Mouse (Mus musculus) erythroblast, adult 5-6 weeks (primary cell): ENCODE data around the gene Sytl2. TPM values are rescaled to one million over a fixed set of nuclear protein-coding genes. Genes with fewer than 3 reads are reported as not detected.

Source experiments
- ATAC-seq: replicated peaks from 2 replicates; pipeline ENCODE4 v1.8.0; 2016; ENCODE audit warnings: moderate number of reproducible peaks, mild to moderate bottlenecking, moderate TSS enrichment, inconsistent platforms; ENCODE audit not compliant: poor library complexity, low FRiP score, severe bottlenecking
- total RNA-seq, 2 experiments: library from RNA; stranded (forward) in 1 of 2; stranded (reverse) in 1 of 2; fragments of 150-400 nt in 1 of 2; fragments of 200-764, 138-1000 nt in 1 of 2; gene quantifications; 2 replicates each; pipeline versions ENCODE4 v1.2.3 to v1.2.4; 2015 to 2017; ENCODE audit warnings: low replicate concordance in 2 of 2

Gene Sytl2
- total RNA-seq, 2 experiments from 2014 or later = 0.38 to 2.1 TPM

GRCm38 (mm10) chr7:90456149-90456844 is 154.2 kb downstream of the Sytl2 start:
- ATAC-seq = no peak

- ATAC-seq = peak; percentile 96
These were observed 154.9 kb downstream of the Sytl2 start, which contains the start of gene Tmem126a for GRCm38 (mm10) chr7:90456845-90457468. Gene Tmem126a (minus strand): TSS chr7:90457229.

- peak; percentile 17; the same call in 1 of the 2 replicates for ATAC-seq
These were observed 155.5 kb downstream of the Sytl2 start for GRCm38 (mm10) chr7:90457517-90457916.

Other genes starting within 250 kb of the Sytl2 start
- 800 and 869 TPM in 2 replicates for gene Picalm, start 172.0 kb upstream of the Sytl2 start, total RNA-seq (2015; ENCODE audit: low replicate concordance)
- gene Picalm, start 172.0 kb upstream of the Sytl2 start, total RNA-seq (2017; ENCODE audit: low replicate concordance) = 1,037 and 1,102 TPM in 2 replicates
- gene Ccdc83, start 36.5 kb upstream of the Sytl2 start, total RNA-seq (2015; ENCODE audit: low replicate concordance) = not detected in 2 replicates
- not detected in 2 replicates for gene Ccdc83, start 36.5 kb upstream of the Sytl2 start, total RNA-seq (2017; ENCODE audit: low replicate concordance)
- gene Ccdc89, start 124.3 kb downstream of the Sytl2 start, total RNA-seq (2015; ENCODE audit: low replicate concordance) = not detected in 2 replicates
- not detected in 2 replicates for gene Ccdc89, start 124.3 kb downstream of the Sytl2 start, total RNA-seq (2017; ENCODE audit: low replicate concordance)
- 66.3 and 72.1 TPM in 2 replicates for gene Crebzf, start 140.5 kb downstream of the Sytl2 start, total RNA-seq (2015; ENCODE audit: low replicate concordance)
- gene Crebzf, start 140.5 kb downstream of the Sytl2 start, total RNA-seq (2017; ENCODE audit: low replicate concordance) = 54.6 and 56.1 TPM in 2 replicates
- gene Tmem126a, start 155.0 kb downstream of the Sytl2 start, total RNA-seq (2015; ENCODE audit: low replicate concordance) = 2.7 and 8.8 TPM in 2 replicates
- gene Tmem126a, start 155.0 kb downstream of the Sytl2 start, total RNA-seq (2017; ENCODE audit: low replicate concordance) = 4.9 and 7.2 TPM in 2 replicates
- gene Tmem126b, start 173.7 kb downstream of the Sytl2 start, total RNA-seq (2015; ENCODE audit: low replicate concordance) = 4.6 and 7.1 TPM in 2 replicates
- gene Tmem126b, start 173.7 kb downstream of the Sytl2 start, total RNA-seq (2017; ENCODE audit: low replicate concordance) = 3.2 and 5.6 TPM in 2 replicates
- gene Dlg2, start 174.4 kb downstream of the Sytl2 start, total RNA-seq (2015; ENCODE audit: low replicate concordance) = 0.21 and 1.2 TPM in 2 replicates
- 0.60 TPM in 1 of 2 replicates, not detected in the other for gene Dlg2, start 174.4 kb downstream of the Sytl2 start, total RNA-seq (2017; ENCODE audit: low replicate concordance)